Mouse (Mus musculus) kidney, adult 11 months (tissue): ENCODE results near the gene Golga4.
A peak's percentile ranks its signal among the peaks of the same experiment; 100 is the strongest.

ENCODE experiments used
- DNase-seq: peaks from one replicate; pipeline ENCODE4 v3.0.0; 2022

The Golga4 gene

GRCm38 (mm10) chr9:118506020-118506403 lies at the start of gene Golga4:
Gene Golga4 (plus strand): TSS chr9:118506267.
- DNase-seq = peak; percentile 83

GRCm38 (mm10) chr9:118456405-118456804 lies 49.7 kb upstream of the Golga4 start:
- no peak for DNase-seq

- no peak for DNase-seq
Observed at GRCm38 (mm10) chr9:118458039-118458438, 48.0 kb upstream of the Golga4 start.

- no peak for DNase-seq
Observed at GRCm38 (mm10) chr9:118464031-118464430, 42.0 kb upstream of the Golga4 start.

GRCm38 (mm10) chr9:118468301-118468700 lies 37.8 kb upstream of the Golga4 start:
- DNase-seq = no peak

- no peak for DNase-seq
Observed at GRCm38 (mm10) chr9:118469272-118469671, 36.8 kb upstream of the Golga4 start.

- DNase-seq = no peak
Observed at GRCm38 (mm10) chr9:118471296-118471695, 34.8 kb upstream of the Golga4 start.

GRCm38 (mm10) chr9:118476211-118476765 lies 29.8 kb upstream of the Golga4 start:
- DNase-seq = no peak

- DNase-seq = no peak
Observed at GRCm38 (mm10) chr9:118476766-118477271, 29.2 kb upstream of the Golga4 start.

- DNase-seq = no peak
Observed at GRCm38 (mm10) chr9:118477281-118477931, 28.7 kb upstream of the Golga4 start.

- no peak for DNase-seq
Observed at GRCm38 (mm10) chr9:118477961-118478360, 28.1 kb upstream of the Golga4 start, which contains the start of gene Eomes. Gene Eomes (plus strand): TSS chr9:118478212.

GRCm38 (mm10) chr9:118478458-118478838 lies 27.6 kb upstream of the Golga4 start:
- peak; percentile 19 for DNase-seq

GRCm38 (mm10) chr9:118478839-118479507 lies 27.1 kb upstream of the Golga4 start:
- DNase-seq = no peak

- DNase-seq = no peak
Observed at GRCm38 (mm10) chr9:118479508-118480291, 26.4 kb upstream of the Golga4 start.

GRCm38 (mm10) chr9:118480292-118480690 lies 25.8 kb upstream of the Golga4 start:
- DNase-seq = no peak

- DNase-seq = no peak
Observed at GRCm38 (mm10) chr9:118482210-118482609, 23.9 kb upstream of the Golga4 start.

GRCm38 (mm10) chr9:118486361-118487095 lies 19.5 kb upstream of the Golga4 start:
- DNase-seq = no peak

- no peak for DNase-seq
Observed at GRCm38 (mm10) chr9:118487096-118487395, 19.0 kb upstream of the Golga4 start.

GRCm38 (mm10) chr9:118487636-118488035 lies 18.4 kb upstream of the Golga4 start:
- no peak for DNase-seq

- peak; percentile 60 for DNase-seq
Observed at GRCm38 (mm10) chr9:118488138-118488895, 17.8 kb upstream of the Golga4 start.

- no peak for DNase-seq
Observed at GRCm38 (mm10) chr9:118488896-118489578, 17.0 kb upstream of the Golga4 start.
